Mouse (Mus musculus): ENCODE measurements at regions not wholly inside any gene's neighbourhood (a gene's known extent, or its start where the extent isn't known, plus 50 kb on each side); places are given as distances from the start of the nearest gene placed in this dataset.
"Not testable (repeated sequence)": the region's sequence is repeated elsewhere in the genome, so short reads cannot be mapped to it uniquely, and the experiment has no call there.

GRCm38 (mm10) chr6:67674717-67675116 lies 139.1 kb upstream of the Tacstd2 start:
- DNase-seq (ENCODE audit: low read depth, low spot score): not testable (repeated sequence)

GRCm38 (mm10) chr6:67673316-67673715 lies 137.7 kb upstream of the Tacstd2 start:
- DNase-seq (ENCODE audit: low read depth, low spot score): not testable (repeated sequence)

- not testable (repeated sequence) for DNase-seq (ENCODE audit: low read depth, low spot score)
Measured at GRCm38 (mm10) chr6:67668073-67668472, 132.5 kb upstream of the Tacstd2 start.

- no peak for DNase-seq (ENCODE audit: low read depth, low spot score)
Measured at GRCm38 (mm10) chr6:67631617-67632016, 96.0 kb upstream of the Tacstd2 start.

- no peak for DNase-seq (ENCODE audit: low read depth, low spot score)
Measured at GRCm38 (mm10) chr6:67610402-67610801, 74.8 kb upstream of the Tacstd2 start.

GRCm38 (mm10) chr6:67609461-67609860 lies 73.9 kb upstream of the Tacstd2 start:
- DNase-seq (ENCODE audit: low read depth, low spot score): not testable (repeated sequence)

Measured in telencephalon, adult 2 months (tissue).